Mouse (Mus musculus) large intestine, adult 2 months (tissue): ENCODE measurements around the gene Syt1. TPM values are rescaled to one million over a fixed set of nuclear protein-coding genes. Genes with fewer than 3 reads are reported as not detected.

Source experiments
- DNase-seq: peaks from one replicate; pipeline ENCODE4 v3.0.0-alpha.2; 2012; ENCODE audit warnings: low read depth, low spot score
- WGBS: fragments of 180-500 bp; shearing (Covaris S2); methylation state at CpG from one replicate; pipeline ENCODE4 v1.1.7; 2018; 5-methylcytosine and 5-hydroxymethylcytosine counted together
- polyA plus RNA-seq: library from polyadenylated mRNA; depleted of rRNA; stranded (reverse); fragments of >200 nt; gene quantifications from 2 replicates; pipeline ENCODE4 v1.2.3, GENCODE M21; 2012

The Syt1 gene
- polyA plus RNA-seq, 1 experiment, result 0.88 TPM

DNA sequence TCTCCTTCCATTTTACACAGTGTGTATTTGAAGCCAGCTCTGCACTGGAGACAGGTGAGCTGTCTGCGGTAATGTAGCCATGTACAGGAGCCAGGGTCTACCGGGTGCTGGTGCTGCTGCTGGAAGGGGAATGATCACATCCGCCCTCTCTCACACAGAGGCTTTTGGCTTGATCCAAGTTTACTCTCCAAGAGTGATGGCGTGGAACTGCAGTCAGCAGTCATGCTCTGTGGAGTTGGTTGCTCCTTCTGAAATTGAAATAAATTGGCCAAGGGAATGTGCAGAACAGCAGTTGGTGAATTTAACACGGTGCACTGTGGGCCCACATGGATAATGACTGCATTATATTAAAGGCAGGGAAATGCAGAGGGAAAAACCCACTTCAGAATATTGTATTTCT lies 228.0 kb downstream of the Syt1 start:
- no peak for DNase-seq
- WGBS, result 86% methylated on average over 5 of the region's 5 CpGs

GRCm38 (mm10) chr10:108780614-108781013 lies 230.2 kb downstream of the Syt1 start:
- WGBS, result 84% methylated on average over 3 of the region's 3 CpGs
- no peak for DNase-seq

- no peak for DNase-seq
- 57% methylated on average over 8 of the region's 8 CpGs for WGBS
These were observed 234.0 kb downstream of the Syt1 start for GRCm38 (mm10) chr10:108776735-108777134.

DNA sequence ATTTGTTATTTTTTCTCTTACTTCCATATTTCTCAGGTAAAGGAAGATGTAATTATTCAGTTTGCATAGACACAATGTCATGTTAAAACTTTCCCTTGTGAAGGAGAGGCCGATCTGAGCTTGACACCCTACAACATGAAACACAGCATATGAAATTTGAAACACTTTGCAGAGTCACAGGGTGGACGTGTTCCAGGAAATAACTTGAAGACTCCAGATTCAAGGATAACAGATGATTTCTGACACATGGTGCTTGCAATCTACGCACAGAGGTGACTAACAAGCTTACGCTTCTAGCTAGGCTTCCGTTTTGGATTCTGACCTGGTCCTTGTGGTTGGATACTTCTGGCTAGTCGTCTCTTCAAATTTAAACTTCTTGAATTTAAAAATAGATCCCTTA lies 239.7 kb downstream of the Syt1 start:
- 76% methylated on average over 6 of the region's 6 CpGs for WGBS
- DNase-seq, result no peak

DNA sequence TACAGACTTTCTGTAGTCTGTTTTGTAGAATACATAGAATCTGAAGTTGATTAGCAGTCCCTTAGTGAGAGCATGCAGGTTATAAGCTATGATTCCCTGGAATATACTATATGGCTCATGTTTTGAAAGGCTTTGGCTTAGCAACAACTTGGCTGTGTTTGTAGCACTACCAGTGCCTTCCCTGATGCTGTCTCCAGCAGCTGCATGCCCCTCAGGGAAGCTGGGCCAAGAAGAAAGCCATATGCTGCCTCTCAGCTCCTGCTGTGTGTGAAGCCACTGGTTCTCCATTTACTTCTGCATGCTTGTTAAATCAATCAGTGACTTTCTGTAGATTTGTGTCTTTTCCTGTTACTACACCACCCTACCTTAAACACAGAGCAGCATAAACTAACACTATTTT lies 245.2 kb downstream of the Syt1 start:
- DNase-seq, result no peak

GRCm38 (mm10) chr10:108763722-108764121 lies 247.1 kb downstream of the Syt1 start:
- DNase-seq, result no peak
- 81% methylated on average over 6 of the region's 6 CpGs for WGBS

DNA sequence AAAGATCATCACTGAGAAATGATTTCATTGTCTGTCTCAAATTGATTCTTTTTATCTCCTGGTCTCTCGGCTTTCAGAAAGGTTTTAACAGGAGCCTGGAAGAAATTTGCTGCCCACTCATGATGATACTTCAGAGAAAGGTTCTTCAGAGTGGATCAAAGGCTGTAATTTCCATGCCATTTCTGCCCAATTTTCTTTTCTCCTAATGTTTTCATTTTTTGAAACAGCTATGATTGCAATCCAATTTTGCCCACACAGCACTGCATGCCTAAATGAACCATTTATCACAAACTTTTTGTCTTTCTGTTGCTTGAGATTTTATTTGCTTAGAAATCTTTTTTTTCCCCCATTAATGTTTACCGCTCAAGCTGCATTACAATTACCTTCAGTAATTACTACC lies 257.5 kb downstream of the Syt1 start:
- 87% methylated on average over 2 of the region's 2 CpGs for WGBS
- DNase-seq, result no peak

DNA sequence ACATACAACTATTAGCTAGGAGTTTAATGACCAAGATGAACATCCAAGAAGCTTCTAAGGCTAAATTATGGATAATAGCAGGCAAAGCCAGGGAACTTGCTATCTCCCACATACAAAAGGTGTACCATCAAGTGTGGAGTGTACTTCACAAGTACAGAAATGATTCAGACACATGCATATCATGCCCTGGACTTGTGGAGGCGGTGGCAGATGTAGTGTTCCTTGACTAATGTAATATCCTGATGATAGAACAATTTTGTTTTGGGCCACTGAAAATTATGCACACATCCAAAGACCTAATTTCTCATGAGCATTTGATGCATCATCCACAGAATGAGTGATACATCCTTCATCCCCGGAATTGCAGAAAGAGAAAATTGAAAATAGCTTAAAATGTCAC lies 267.0 kb downstream of the Syt1 start:
- WGBS, result 63% methylated on average over 2 of the region's 2 CpGs
- no peak for DNase-seq

- 58% methylated on average over 2 of the region's 2 CpGs for WGBS
- no peak for DNase-seq
These were observed 276.8 kb downstream of the Syt1 start for GRCm38 (mm10) chr10:108733982-108734381.

- 78% methylated on average over 8 of the region's 8 CpGs for WGBS
- no peak for DNase-seq
These were observed 281.8 kb downstream of the Syt1 start for GRCm38 (mm10) chr10:108728961-108729360.

- no peak for DNase-seq
- 77% methylated on average over 4 of the region's 4 CpGs for WGBS
These were observed 284.4 kb downstream of the Syt1 start for GRCm38 (mm10) chr10:108726391-108726790.

- 66% methylated on average over 3 of the region's 3 CpGs for WGBS
- no peak for DNase-seq
These were observed 285.9 kb downstream of the Syt1 start for GRCm38 (mm10) chr10:108724878-108725277.

GRCm38 (mm10) chr10:108710514-108710913 lies 300.3 kb downstream of the Syt1 start:
- 54% methylated on average over 5 of the region's 5 CpGs for WGBS
- no peak for DNase-seq

GRCm38 (mm10) chr10:108705658-108706057 lies 305.1 kb downstream of the Syt1 start:
- WGBS, result 83% methylated on average over 3 of the region's 3 CpGs
- no peak for DNase-seq

GRCm38 (mm10) chr10:108701361-108702128 lies 309.2 kb downstream of the Syt1 start:
- 85% methylated on average over 14 of the region's 14 CpGs for WGBS
- no peak for DNase-seq

- no peak for DNase-seq
- 91% methylated on average over 9 of the region's 9 CpGs for WGBS
These were observed 310.8 kb downstream of the Syt1 start, which contains the start of gene Gm5136 for GRCm38 (mm10) chr10:108699946-108700345. Gene Gm5136 (minus strand): TSS chr10:108700160.

- WGBS, result 26% methylated on average over 5 of the region's 5 CpGs
- DNase-seq, result no peak
These were observed 313.7 kb downstream of the Syt1 start for GRCm38 (mm10) chr10:108697062-108697461.

DNA sequence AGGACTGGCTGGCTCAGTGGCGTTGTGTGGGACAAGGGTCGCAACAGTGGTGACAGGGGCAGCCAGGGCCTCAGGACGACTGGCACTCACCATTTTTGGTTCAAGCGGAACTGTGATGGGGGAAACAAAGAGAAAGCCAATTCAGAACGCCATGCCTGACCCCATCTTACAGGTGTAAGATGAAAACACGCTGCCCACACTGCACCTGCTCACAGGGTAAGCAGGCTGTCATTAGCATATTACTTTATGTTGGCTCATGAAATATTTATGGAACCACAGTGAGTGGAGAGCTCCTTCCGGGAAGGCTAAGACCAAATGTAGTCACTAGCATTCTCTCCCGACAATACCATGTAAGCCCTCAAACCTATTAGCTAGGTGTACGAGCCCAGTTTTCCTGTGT lies 319.8 kb downstream of the Syt1 start:
- DNase-seq, result no peak
- 75% methylated on average over 9 of the region's 9 CpGs for WGBS

DNA sequence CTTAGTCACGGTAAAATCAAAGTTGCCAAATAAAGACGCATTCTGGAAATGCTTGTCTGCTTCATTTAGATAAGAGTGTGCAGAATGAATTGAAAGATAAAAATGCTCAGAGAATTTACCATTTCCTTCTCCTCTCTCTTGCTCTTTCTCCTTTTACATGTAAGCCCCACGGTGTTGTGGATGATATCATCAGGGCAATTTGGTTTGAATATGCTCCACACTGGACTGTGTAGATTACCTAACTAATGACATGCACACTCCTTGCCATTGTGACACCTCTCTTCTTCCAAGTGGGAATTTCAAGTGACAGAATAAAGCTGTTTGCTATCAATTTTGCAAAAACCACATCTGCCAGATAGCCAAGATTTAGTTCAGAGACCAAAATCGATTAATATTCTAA lies 324.1 kb downstream of the Syt1 start:
- 79% methylated on average over 4 of the region's 4 CpGs for WGBS
- no peak for DNase-seq

- no peak for DNase-seq
- 50% methylated on average over 14 of the region's 14 CpGs for WGBS
These were observed 330.9 kb downstream of the Syt1 start for GRCm38 (mm10) chr10:108679675-108680390.

DNA sequence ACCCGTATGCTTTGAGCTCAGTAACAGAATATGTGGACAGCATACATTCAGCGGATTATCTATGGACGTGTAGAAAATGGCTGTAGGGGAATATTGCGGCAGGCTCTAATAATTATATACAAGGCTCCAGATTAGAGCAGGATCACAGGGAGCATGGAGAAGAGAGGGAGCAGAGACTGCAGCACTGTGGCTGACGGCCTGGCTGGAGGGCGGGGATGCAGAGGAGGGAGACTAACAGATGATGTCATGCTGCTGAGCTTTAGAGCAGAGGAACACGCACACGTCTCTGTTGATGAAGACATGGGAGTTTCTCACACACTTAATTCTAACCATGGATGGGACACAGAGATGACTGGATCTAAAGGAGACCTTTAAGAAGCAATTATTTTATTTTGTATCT lies 333.7 kb downstream of the Syt1 start:
- WGBS, result 75% methylated on average over 8 of the region's 8 CpGs
- DNase-seq, result no peak
